Mouse (Mus musculus) stomach, adult 2 months (tissue): ENCODE data around the gene Efcab2. TPM values are rescaled to one million over a fixed set of nuclear protein-coding genes. Genes with fewer than 3 reads are reported as not detected.

Experiments used
- polyA plus RNA-seq: library from polyadenylated mRNA; depleted of rRNA; stranded (reverse); fragments of >200 nt; gene quantifications from 2 replicates; pipeline ENCODE4 v1.2.3, GENCODE M21; 2012; rRNA removed

Gene Efcab2
- polyA plus RNA-seq: 0.04 and 0.05 TPM in 2 replicates

GRCm38 (mm10) chr1:178405951-178406711, at the start of gene Efcab2:
Efcab2 (plus strand) TSS chr1:178406085.

GRCm38 (mm10) chr1:178528431-178529351, 122.8 kb downstream of the Efcab2 start, which contains the start of gene Kif26b:
Kif26b (plus strand) TSS chr1:178529125.

Other genes with a start within 250 kb of the Efcab2 start
- 5.3 and 6.4 TPM in 2 replicates for gene Desi2, start 218.7 kb upstream of the Efcab2 start, polyA plus RNA-seq
- gene Cox20, start 87.0 kb upstream of the Efcab2 start, polyA plus RNA-seq: 1.3 and 2.6 TPM in 2 replicates
- gene Hnrnpu, start 68.3 kb upstream of the Efcab2 start, polyA plus RNA-seq: 9.7 and 10.0 TPM in 2 replicates
- 0.30 and 0.62 TPM in 2 replicates for gene Kif26b, start 123.0 kb downstream of the Efcab2 start, polyA plus RNA-seq